Mouse (Mus musculus) lung, postnatal 0 days (tissue): ENCODE data around the gene Il12a.

Source experiments
- CTCF ChIP-seq: IDR thresholded peaks from 2 replicates; pipeline ENCODE4 v1.5.1; 2016; ENCODE audit warnings: antibody characterized with exemption, mild to moderate bottlenecking
- EP300 ChIP-seq: IDR thresholded peaks from 2 replicates; pipeline ENCODE4 v1.6.1; 2016; ENCODE audit warnings: antibody characterized with exemption, mild to moderate bottlenecking, control low read depth

DNA sequence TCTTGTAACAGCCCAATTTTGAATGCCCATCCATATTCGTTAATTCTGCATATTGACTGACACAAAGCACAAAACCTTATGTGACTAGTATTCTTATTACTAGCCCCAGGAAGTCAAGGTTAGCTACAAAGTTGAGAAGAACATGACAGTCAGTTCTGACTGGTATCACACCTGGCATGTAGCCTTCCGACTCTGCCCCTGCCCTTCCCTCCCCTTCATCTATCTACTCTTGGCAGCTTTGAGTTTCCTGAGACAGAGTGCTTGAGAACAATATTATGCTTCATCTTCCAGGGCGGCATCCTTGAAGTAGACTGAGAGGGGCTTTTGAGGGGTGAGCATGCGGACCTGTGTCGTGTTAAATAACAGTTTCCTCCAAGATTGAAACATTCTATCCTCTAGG lies 54.6 kb downstream of the Il12a start:
- no peak for TF ChIP-seq CTCF
- TF ChIP-seq EP300, result no peak
